Mouse (Mus musculus) gastrocnemius, adult 2 months (tissue): ENCODE measurements around the gene Nmnat3. TPM values are rescaled to one million over a fixed set of nuclear protein-coding genes. Genes with fewer than 3 reads are reported as not detected.

Experiments
- DNase-seq: peaks from one replicate; pipeline ENCODE4 v3.0.0; 2022
- H3K27ac ChIP-seq: fragments of 200-600 bp; 2 replicates; pipeline ENCODE4 v1.8.1; 2022; ENCODE audit warnings: mild to moderate bottlenecking
- H3K4me3 ChIP-seq: fragments of 200-600 bp; 2 replicates; pipeline ENCODE4 v1.8.1; 2022; ENCODE audit warnings: mild to moderate bottlenecking, moderate library complexity
- CTCF ChIP-seq: fragments of 200-600 bp; IDR thresholded peaks from 2 replicates; pipeline ENCODE4 v1.8.1; 2022; ENCODE audit warnings: antibody characterized with exemption, mild to moderate bottlenecking, moderate library complexity
- intact Hi-C: fragments of 180-260 bp; cut with DNase I; formaldehyde crosslinking; loops from one replicate; pipeline ENCODE4 v1.15.1; 2025
- total RNA-seq, 2 experiments: library from RNA; stranded (reverse); gene quantifications; 2 replicates each; pipeline ENCODE4 v1.2.3; 2021

Nmnat3 gene
- total RNA-seq, 2 experiments from 2014 or later = 12.0 to 12.5 TPM

DNA sequence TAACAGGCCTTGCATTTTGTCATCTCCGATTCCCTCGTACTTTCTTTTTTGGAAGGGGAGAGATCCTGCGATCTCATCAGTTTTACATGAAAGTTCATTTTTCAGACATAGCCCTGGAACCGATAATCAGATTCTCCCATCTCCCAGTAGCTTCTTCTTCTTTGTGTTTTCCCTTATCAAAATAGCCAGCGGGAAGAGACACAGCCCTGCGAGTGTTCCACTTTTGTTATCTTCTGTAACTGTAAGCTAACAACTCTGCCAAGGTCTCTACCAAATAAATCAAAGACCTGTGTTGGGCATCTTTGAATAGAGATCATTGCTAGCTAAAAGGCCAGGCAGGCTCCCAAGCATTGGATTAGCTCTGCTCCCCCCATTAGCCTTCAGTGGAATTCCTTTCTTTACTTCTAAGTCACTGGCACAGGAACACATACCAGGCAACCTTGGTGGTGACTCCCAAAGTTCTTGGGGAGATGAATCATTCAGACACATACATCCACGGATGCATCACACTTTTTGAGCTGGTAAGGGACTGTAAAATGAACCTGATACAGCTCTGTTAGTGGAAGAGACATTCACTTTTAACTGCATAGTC, 26.9 kb downstream of the Nmnat3 start:
- TF ChIP-seq CTCF = no peak
- intact Hi-C loops = no loop called here
- Histone ChIP-seq H3K4me3 (no peak overlapping the region), H3K27ac (no peak overlapping the region)
- no peak for DNase-seq

- DNase-seq = no peak
- no peak overlapping the region for H3K4me3 ChIP-seq
- intact Hi-C loops = no loop called here
- TF ChIP-seq CTCF = no peak
- no peak overlapping the region for H3K27ac ChIP-seq
Measured at GRCm38 (mm10) chr9:98317897-98318296, 30.7 kb downstream of the Nmnat3 start.

DNA sequence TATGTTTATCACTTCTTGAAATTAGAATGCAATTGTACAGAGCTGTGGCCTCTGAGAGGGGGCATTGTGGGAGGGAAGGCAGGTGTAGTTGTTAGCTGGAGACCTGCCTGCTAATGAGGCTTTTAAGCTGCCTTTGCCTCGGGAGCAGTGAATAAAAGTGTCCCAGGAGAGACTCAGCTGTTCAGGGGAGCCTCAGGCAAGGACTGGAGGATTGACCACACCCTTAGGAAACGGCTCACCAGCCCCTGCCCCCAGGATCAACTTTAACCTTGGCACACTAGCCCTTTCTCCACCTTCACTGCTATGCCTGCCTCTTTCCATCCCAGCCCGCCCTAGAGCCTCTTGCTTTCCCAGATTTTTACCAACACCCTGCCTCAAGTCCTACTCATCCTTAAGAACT, 31.6 kb downstream of the Nmnat3 start:
- DNase-seq = no peak
- Histone ChIP-seq H3K4me3 (no peak overlapping the region), H3K27ac (no peak overlapping the region)
- intact Hi-C loops = no loop called here
- no peak for TF ChIP-seq CTCF

DNA sequence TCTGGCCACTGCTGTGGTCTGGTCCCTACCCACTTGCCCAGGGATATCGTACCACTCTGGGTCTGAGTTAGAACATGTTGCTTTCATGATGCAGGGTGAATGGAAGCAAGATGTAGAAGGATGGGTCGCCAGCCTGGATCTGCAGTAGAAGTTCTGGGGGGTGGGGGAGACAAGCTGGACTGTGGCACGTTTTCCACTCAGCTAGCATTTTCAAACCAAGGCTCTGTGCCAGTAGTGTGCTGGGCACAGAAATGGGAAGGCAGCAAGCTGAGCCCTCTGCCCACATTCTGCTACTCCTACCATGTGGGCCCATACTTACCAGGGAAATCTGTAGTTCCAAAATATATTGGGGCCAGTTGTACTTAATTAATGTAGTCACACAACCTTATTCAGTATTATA, 33.5 kb downstream of the Nmnat3 start:
- DNase-seq = no peak
- Histone ChIP-seq H3K27ac (no peak overlapping the region), H3K4me3 (no peak overlapping the region)
- intact Hi-C loops = no loop called here
- TF ChIP-seq CTCF = no peak

DNA sequence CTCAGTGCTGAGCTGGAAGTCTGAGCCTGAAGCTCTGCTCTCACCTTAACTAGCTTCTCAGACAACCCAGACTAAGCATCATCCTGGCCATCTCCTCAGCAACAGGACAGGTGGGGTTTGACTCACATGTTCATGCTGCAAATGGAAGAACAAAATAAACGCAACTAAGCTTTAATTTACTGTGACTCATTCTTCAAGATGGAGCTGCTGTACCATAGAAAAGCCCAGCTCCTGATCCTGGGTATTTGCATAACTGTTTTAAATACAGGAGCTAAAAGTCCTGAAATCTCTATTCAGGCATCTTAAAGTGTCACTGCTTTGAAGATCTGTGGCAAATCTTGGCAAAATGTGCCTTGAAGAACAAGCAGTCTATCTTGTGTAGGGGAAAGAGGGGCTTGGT, 38.9 kb downstream of the Nmnat3 start:
- TF ChIP-seq CTCF = no peak
- intact Hi-C loops = no loop called here
- Histone ChIP-seq H3K27ac (no peak overlapping the region), H3K4me3 (no peak overlapping the region)
- no peak for DNase-seq

DNA sequence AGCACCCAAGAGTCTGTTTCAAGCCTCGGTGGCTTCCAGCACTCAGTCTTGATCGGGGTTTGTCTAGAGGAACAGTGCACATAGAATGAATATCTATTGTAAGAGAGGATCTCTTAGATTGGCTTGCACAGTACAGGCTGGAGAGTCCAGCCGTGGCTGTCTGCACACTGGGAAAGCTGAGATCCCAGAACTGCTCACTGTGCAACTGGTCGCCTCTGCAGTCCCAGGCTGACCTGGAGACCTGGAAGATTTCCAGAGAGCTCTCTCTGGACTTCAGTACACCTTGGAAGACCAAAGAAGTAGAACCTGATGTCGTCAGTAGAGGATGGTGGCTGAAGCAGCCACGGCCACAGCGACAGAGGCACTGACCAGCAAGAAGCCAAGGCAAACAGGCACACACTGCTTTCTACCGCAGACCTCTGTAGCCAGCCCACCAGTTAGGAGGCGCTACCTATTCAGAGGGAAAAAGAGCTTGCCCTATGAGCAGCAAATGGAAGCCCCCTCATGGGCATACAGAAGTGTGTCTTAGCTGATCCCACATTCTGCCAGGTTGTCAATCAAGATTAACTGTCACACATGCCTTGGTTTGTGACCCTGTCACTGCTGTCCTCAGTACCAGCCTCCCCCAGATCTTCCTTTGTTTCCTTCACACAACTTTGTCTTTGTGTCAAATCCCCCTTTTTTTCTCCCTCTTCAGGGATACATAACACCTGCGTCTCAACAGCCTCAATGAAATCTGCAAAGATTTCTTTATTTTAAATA, 41.4 kb downstream of the Nmnat3 start:
- H3K27ac ChIP-seq = peak overlapping the region; percentile 1; the same call in 1 of the 2 replicates

GRCm38 (mm10) chr9:98329274-98330105, 42.3 kb downstream of the Nmnat3 start:
- intact Hi-C loops = no loop called here
- no peak for TF ChIP-seq CTCF

More for the DNA sequence above, 41.4 kb downstream of the Nmnat3 start:
- intact Hi-C loops = no loop called here
- no peak for DNase-seq
- TF ChIP-seq CTCF = no peak
- no peak overlapping the region for H3K4me3 ChIP-seq

GRCm38 (mm10) chr9:98333219-98333754, 46.1 kb downstream of the Nmnat3 start:
- Histone ChIP-seq H3K27ac (no peak overlapping the region), H3K4me3 (no peak overlapping the region)
- intact Hi-C loops = no loop called here
- TF ChIP-seq CTCF = no peak
- no peak for DNase-seq

More at GRCm38 (mm10) chr9:98329274-98330105, 42.3 kb downstream of the Nmnat3 start:
- DNase-seq = peak; percentile 82
- peak overlapping the region; percentile 77 for H3K27ac ChIP-seq
- peak overlapping the region; percentile 56 for H3K4me3 ChIP-seq

DNA sequence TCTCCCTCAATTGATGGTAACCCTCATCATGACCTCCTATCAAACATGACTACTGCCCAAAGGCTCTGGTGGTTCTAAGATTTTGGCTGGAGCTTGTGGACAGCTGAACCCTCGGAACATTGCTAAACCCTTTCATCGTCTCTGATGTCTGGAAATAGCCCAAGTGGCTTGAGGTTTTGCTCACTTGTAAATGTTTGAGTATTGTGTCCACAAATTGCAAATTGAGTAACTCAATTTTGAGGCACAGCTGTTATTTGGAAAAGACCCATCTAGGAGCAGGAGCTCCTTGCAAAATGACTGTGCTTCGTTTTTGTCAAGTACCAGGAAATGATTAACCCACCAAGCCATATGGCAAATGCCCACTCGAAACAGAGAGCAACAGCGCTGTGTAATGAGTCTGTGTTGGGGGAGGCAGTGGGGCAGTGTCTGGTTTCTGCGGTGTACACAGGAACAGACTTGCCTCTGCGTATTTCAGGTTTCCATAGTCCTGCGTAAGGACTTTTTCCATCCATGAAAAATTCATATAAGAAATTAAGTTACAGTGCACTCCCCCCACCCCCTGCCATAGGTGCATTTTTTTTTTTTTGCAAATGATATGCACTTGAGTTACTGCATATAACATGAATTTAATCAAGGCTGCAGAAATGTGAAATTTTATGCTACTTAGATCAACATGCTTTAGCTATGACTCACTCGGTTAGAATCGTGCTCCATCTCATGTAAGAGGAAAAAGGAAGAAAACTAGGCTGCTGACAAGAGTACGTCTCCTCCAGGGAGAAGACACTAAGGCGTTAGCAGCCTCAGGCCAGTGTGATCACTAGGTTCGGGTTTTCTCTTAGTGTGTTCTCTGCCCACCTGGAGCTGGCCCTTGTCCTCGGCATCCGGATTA, 50.9 kb downstream of the Nmnat3 start:
- no peak for DNase-seq
- intact Hi-C loops = no loop called here
- Histone ChIP-seq H3K4me3 (no peak overlapping the region), H3K27ac (no peak overlapping the region)
- no peak for TF ChIP-seq CTCF

DNA sequence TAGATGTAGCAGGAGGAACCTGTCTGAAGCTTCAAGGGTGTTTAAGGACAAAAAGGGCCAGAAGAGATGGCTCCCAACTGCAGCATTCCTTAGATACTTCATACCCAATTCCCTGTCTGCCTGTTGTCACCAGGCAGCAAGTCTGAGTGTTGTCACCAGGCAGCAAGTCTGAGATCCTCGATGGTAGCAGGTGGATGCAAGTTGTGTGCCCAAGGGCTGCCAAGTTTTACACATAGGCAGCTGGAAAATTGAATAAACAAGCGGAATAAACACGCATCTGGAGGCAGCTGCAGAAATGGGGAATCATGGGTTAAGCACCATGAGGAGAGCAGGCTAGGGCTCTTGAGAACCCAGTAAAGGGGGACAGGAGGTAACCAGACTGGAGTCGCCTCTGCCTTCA, 52.7 kb downstream of the Nmnat3 start:
- no peak for DNase-seq
- intact Hi-C loops = no loop called here
- H3K27ac ChIP-seq = no peak overlapping the region
- TF ChIP-seq CTCF = no peak
- H3K4me3 ChIP-seq = no peak overlapping the region

DNA sequence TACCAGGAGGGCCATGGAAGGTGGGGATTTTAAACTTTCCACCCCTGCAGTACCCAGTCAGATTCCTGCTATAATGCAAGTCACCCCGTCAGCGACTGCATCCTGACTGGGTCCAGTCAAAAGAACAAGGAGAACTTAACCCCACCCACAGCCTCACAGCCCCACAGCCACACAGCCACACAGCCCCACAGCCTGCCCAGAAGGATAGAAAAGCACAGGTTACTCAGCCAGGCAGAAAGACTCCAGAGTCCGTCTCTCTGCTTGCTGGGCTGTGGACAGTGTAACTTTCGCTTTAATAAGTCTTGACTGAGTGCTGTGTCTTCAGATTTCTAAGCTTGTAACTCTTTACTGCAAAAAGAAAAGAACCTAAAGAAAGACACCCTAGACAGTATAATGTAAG, 53.2 kb downstream of the Nmnat3 start:
- H3K4me3 ChIP-seq = no peak overlapping the region
- TF ChIP-seq CTCF = no peak
- intact Hi-C loops = no loop called here
- DNase-seq = no peak
- no peak overlapping the region for H3K27ac ChIP-seq

DNA sequence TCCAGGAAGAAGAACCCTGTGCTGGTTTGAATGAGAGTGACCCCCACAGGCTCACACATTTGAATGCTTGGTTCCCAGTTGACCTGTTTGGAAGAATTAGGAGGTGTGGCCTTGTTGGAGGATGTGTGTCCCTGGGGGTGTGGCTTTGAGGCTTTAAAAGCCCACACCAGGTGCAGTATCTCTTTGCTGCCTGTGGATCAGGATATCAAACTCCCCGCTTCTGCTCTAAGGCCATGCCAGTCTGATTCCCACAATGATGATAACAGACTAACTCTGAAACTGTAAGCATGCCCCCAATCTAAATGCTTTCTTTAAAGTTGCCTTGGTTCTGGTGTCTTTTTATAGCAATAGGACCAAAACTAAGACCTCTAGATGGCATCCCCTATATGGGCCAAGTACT, 58.6 kb downstream of the Nmnat3 start:
- Histone ChIP-seq H3K27ac (no peak overlapping the region), H3K4me3 (no peak overlapping the region)
- DNase-seq = no peak
- TF ChIP-seq CTCF = no peak
- intact Hi-C loops = no loop called here
